Mouse (Mus musculus): ENCODE measurements around the gene Elf1. TPM values are rescaled to one million over a fixed set of nuclear protein-coding genes. Genes with fewer than 3 reads are reported as not detected.
"Not testable (repeated sequence)": the region's sequence is repeated elsewhere in the genome, so short reads cannot be mapped to it uniquely, and the experiment has no call there.

Elf1 gene
- polyA plus RNA-seq, 1 experiment from 2014 or later, result 5.8 TPM

GRCm38 (mm10) chr14:79533350-79533749 lies 52.4 kb downstream of the Elf1 start:
- no peak overlapping the region for H3K27ac ChIP-seq
- no peak for DNase-seq (ENCODE audit: low spot score)
- no peaks in the 10 kb centered on the region for H3K9me3 ChIP-seq (replicated peaks)
- 90% methylated on average over 1 of the region's 1 CpGs for WGBS
- H3K27me3 ChIP-seq (ENCODE audit: low read depth, poor library complexity, severe bottlenecking), result no peaks in the 10 kb centered on the region
- no peak overlapping the region for H3K4me3 ChIP-seq
- no peaks in the 10 kb centered on the region for H3K36me3 ChIP-seq
- H3K4me1 ChIP-seq, result no peaks in the 10 kb centered on the region

- H3K4me1 ChIP-seq, result no peaks in the 10 kb centered on the region
- H3K27ac ChIP-seq, result no peak overlapping the region
- 89% methylated on average over 3 of the region's 3 CpGs for WGBS
- no peak for DNase-seq (ENCODE audit: low spot score)
- H3K4me3 ChIP-seq, result no peak overlapping the region
- no peaks in the 10 kb centered on the region for H3K27me3 ChIP-seq (ENCODE audit: low read depth, poor library complexity, severe bottlenecking)
- H3K9me3 ChIP-seq (replicated peaks), result no peaks in the 10 kb centered on the region
- no peaks in the 10 kb centered on the region for H3K36me3 ChIP-seq
Observed at GRCm38 (mm10) chr14:79534206-79534605, 53.2 kb downstream of the Elf1 start.

GRCm38 (mm10) chr14:79534656-79535055 lies 53.7 kb downstream of the Elf1 start:
- H3K4me3 ChIP-seq; DNase-seq (ENCODE audit: low spot score); H3K27me3 ChIP-seq (ENCODE audit: low read depth, poor library complexity, severe bottlenecking); H3K27ac ChIP-seq; H3K9me3 ChIP-seq (replicated peaks); H3K4me1 ChIP-seq; H3K36me3 ChIP-seq: not testable (repeated sequence)
- 97% methylated on average over 4 of the region's 4 CpGs for WGBS

GRCm38 (mm10) chr14:79535318-79535717 lies 54.3 kb downstream of the Elf1 start:
- WGBS, result 82% methylated on average over 10 of the region's 10 CpGs
- no peak for DNase-seq (ENCODE audit: low spot score)
- Histone ChIP-seq H3K27me3 (ENCODE audit: low read depth, poor library complexity, severe bottlenecking) (no peaks in the 10 kb centered on the region), H3K36me3 (no peaks in the 10 kb centered on the region), H3K4me1 (no peaks in the 10 kb centered on the region), H3K27ac (no peak overlapping the region), H3K4me3 (no peak overlapping the region), H3K9me3 (replicated peaks) (no peaks in the 10 kb centered on the region)

GRCm38 (mm10) chr14:79536011-79536410 lies 55.0 kb downstream of the Elf1 start:
- H3K27ac ChIP-seq, result no peak overlapping the region
- no peaks in the 10 kb centered on the region for H3K4me1 ChIP-seq
- H3K4me3 ChIP-seq, result no peak overlapping the region
- no peak for DNase-seq (ENCODE audit: low spot score)
- H3K9me3 ChIP-seq (replicated peaks), result no peaks in the 10 kb centered on the region
- no peaks in the 10 kb centered on the region for H3K27me3 ChIP-seq (ENCODE audit: low read depth, poor library complexity, severe bottlenecking)
- H3K36me3 ChIP-seq, result no peaks in the 10 kb centered on the region
- WGBS, result 85% methylated on average over 5 of the region's 5 CpGs

GRCm38 (mm10) chr14:79536837-79537236 lies 55.8 kb downstream of the Elf1 start:
- DNase-seq (ENCODE audit: low spot score), result no peak
- no peaks in the 10 kb centered on the region for H3K36me3 ChIP-seq
- H3K4me1 ChIP-seq, result no peaks in the 10 kb centered on the region
- no peaks in the 10 kb centered on the region for H3K27me3 ChIP-seq (ENCODE audit: low read depth, poor library complexity, severe bottlenecking)
- no peak overlapping the region for H3K27ac ChIP-seq
- H3K9me3 ChIP-seq (replicated peaks), result no peaks in the 10 kb centered on the region
- 84% methylated on average over 3 of the region's 3 CpGs for WGBS
- no peak overlapping the region for H3K4me3 ChIP-seq

GRCm38 (mm10) chr14:79537463-79537862 lies 56.5 kb downstream of the Elf1 start:
- WGBS, result 87% methylated on average over 5 of the region's 5 CpGs
- Histone ChIP-seq H3K4me3 (no peak overlapping the region), H3K27ac (no peak overlapping the region), H3K27me3 (ENCODE audit: low read depth, poor library complexity, severe bottlenecking) (no peaks in the 10 kb centered on the region), H3K9me3 (replicated peaks) (no peaks in the 10 kb centered on the region), H3K36me3 (no peaks in the 10 kb centered on the region), H3K4me1 (no peaks in the 10 kb centered on the region)
- no peak for DNase-seq (ENCODE audit: low spot score)

GRCm38 (mm10) chr14:79537921-79538320 lies 56.9 kb downstream of the Elf1 start:
- no peaks in the 10 kb centered on the region for H3K9me3 ChIP-seq (replicated peaks)
- DNase-seq (ENCODE audit: low spot score), result no peak
- no peak overlapping the region for H3K4me3 ChIP-seq
- H3K27me3 ChIP-seq (ENCODE audit: low read depth, poor library complexity, severe bottlenecking), result no peaks in the 10 kb centered on the region
- H3K27ac ChIP-seq, result no peak overlapping the region
- H3K36me3 ChIP-seq, result no peaks in the 10 kb centered on the region
- no peaks in the 10 kb centered on the region for H3K4me1 ChIP-seq

GRCm38 (mm10) chr14:79541606-79542005 lies 60.6 kb downstream of the Elf1 start:
- Histone ChIP-seq H3K4me1 (no peaks in the 10 kb centered on the region), H3K9me3 (replicated peaks) (no peaks in the 10 kb centered on the region), H3K4me3 (no peak overlapping the region), H3K27ac (no peak overlapping the region), H3K36me3 (no peaks in the 10 kb centered on the region), H3K27me3 (ENCODE audit: low read depth, poor library complexity, severe bottlenecking) (no peaks in the 10 kb centered on the region)
- no peak for DNase-seq (ENCODE audit: low spot score)

- no peak for DNase-seq (ENCODE audit: low spot score)
- WGBS, result 84% methylated on average over 7 of the region's 7 CpGs
- no peak overlapping the region for H3K4me3 ChIP-seq
- H3K36me3 ChIP-seq, result no peaks in the 10 kb centered on the region
- H3K9me3 ChIP-seq (replicated peaks), result no peaks in the 10 kb centered on the region
- H3K27ac ChIP-seq, result no peak overlapping the region
- no peaks in the 10 kb centered on the region for H3K4me1 ChIP-seq
- H3K27me3 ChIP-seq (ENCODE audit: low read depth, poor library complexity, severe bottlenecking), result no peaks in the 10 kb centered on the region
Observed at GRCm38 (mm10) chr14:79549343-79549742, 68.3 kb downstream of the Elf1 start.

GRCm38 (mm10) chr14:79551929-79552328 lies 70.9 kb downstream of the Elf1 start:
- no peaks in the 10 kb centered on the region for H3K27me3 ChIP-seq (ENCODE audit: low read depth, poor library complexity, severe bottlenecking)
- H3K4me3 ChIP-seq, result no peak overlapping the region
- H3K27ac ChIP-seq, result no peak overlapping the region
- H3K4me1 ChIP-seq, result no peaks in the 10 kb centered on the region
- no peak for DNase-seq (ENCODE audit: low spot score)
- WGBS, result 86% methylated on average over 2 of the region's 2 CpGs
- H3K36me3 ChIP-seq, result no peaks in the 10 kb centered on the region
- H3K9me3 ChIP-seq (replicated peaks), result no peaks in the 10 kb centered on the region

- 86% methylated on average over 1 of the region's 1 CpGs for WGBS
- Histone ChIP-seq H3K4me3 (no peak overlapping the region), H3K9me3 (replicated peaks) (no peaks in the 10 kb centered on the region), H3K27me3 (ENCODE audit: low read depth, poor library complexity, severe bottlenecking) (no peaks in the 10 kb centered on the region), H3K4me1 (no peaks in the 10 kb centered on the region), H3K36me3 (no peaks in the 10 kb centered on the region), H3K27ac (no peak overlapping the region)
- no peak for DNase-seq (ENCODE audit: low spot score)
Observed at GRCm38 (mm10) chr14:79552854-79553253, 71.9 kb downstream of the Elf1 start.

- no peak for DNase-seq (ENCODE audit: low spot score)
- Histone ChIP-seq H3K36me3 (no peaks in the 10 kb centered on the region; the same call in 1 of the 2 replicates), H3K4me1 (no peaks in the 10 kb centered on the region), H3K27ac (no peak overlapping the region), H3K9me3 (replicated peaks) (no peaks in the 10 kb centered on the region), H3K27me3 (ENCODE audit: low read depth, poor library complexity, severe bottlenecking) (no peaks in the 10 kb centered on the region), H3K4me3 (no peak overlapping the region)
- WGBS, result 93% methylated on average over 1 of the region's 1 CpGs
Observed at GRCm38 (mm10) chr14:79557796-79558195, 76.8 kb downstream of the Elf1 start.

GRCm38 (mm10) chr14:79562745-79563144 lies 81.8 kb downstream of the Elf1 start:
- Histone ChIP-seq H3K36me3 (no peaks in the 10 kb centered on the region; the same call in 1 of the 2 replicates), H3K4me1 (no peaks in the 10 kb centered on the region), H3K9me3 (replicated peaks) (no peaks in the 10 kb centered on the region), H3K27ac (no peak overlapping the region), H3K4me3 (no peak overlapping the region), H3K27me3 (ENCODE audit: low read depth, poor library complexity, severe bottlenecking) (no peaks in the 10 kb centered on the region)
- peak; percentile 57 for DNase-seq (ENCODE audit: low spot score)
- WGBS, result 20% methylated on average over 5 of the region's 5 CpGs
